Mouse (Mus musculus) liver, adult 2 months (tissue): ENCODE measurements around the gene Card9. TPM values are rescaled to one million over a fixed set of nuclear protein-coding genes. Genes with fewer than 3 reads are reported as not detected.

ENCODE experiments used
- DNase-seq: peaks from one replicate; pipeline ENCODE4 v3.0.0-alpha.2; 2011; ENCODE audit warnings: low read depth, low spot score; ENCODE audit errors: extremely low read depth
- H3K27ac ChIP-seq: fragments of 200-500 bp; replicated peaks from 2 replicates; pipeline ENCODE4 v1.5.1; 2012; ENCODE audit warnings: low read depth, mild to moderate bottlenecking, control low read depth, inconsistent platforms, low read length; ENCODE audit not compliant: insufficient read depth
- H3K27me3 ChIP-seq: fragments of 200-500 bp; 2 replicates; pipeline ENCODE4 v1.6.1; 2012; ENCODE audit warnings: mild to moderate bottlenecking, moderate library complexity, low read length, inconsistent platforms; ENCODE audit not compliant: control insufficient read depth, insufficient read depth
- H3K36me3 ChIP-seq: fragments of 200-500 bp; 2 replicates; pipeline ENCODE4 v1.6.1; 2012; ENCODE audit warnings: low read length, inconsistent platforms; ENCODE audit not compliant: control insufficient read depth, insufficient read depth
- H3K4me1 ChIP-seq: fragments of 200-500 bp; 2 replicates; pipeline ENCODE4 v1.6.1; 2011; ENCODE audit warnings: low read length; ENCODE audit not compliant: control insufficient read depth, insufficient read depth
- H3K4me3 ChIP-seq: fragments of 200-500 bp; 2 replicates; pipeline ENCODE4 v1.5.1; 2011; ENCODE audit warnings: low read depth, mild to moderate bottlenecking, control low read depth, low read length, moderate library complexity; ENCODE audit not compliant: insufficient read depth
- H3K79me2 ChIP-seq: fragments of 200-500 bp; 2 replicates; pipeline ENCODE4 v1.6.1; 2012; ENCODE audit warnings: inconsistent platforms, mild to moderate bottlenecking, low read length, moderate library complexity; ENCODE audit not compliant: control insufficient read depth, insufficient read depth
- H3K9ac ChIP-seq: fragments of 200-500 bp; 2 replicates; pipeline ENCODE4 v1.6.1; 2012; ENCODE audit warnings: low read depth, mild to moderate bottlenecking, control low read depth, inconsistent platforms, low read length
- CTCF ChIP-seq: fragments of 200-500 bp; IDR thresholded peaks from 2 replicates; pipeline ENCODE4 v1.5.1; 2011; ENCODE audit warnings: low read depth, low read length, control low read depth
- POLR2A ChIP-seq: fragments of 200-500 bp; IDR thresholded peaks from 2 replicates; pipeline ENCODE4 v1.6.1; 2011; ENCODE audit warnings: low read length, control low read depth; ENCODE audit not compliant: insufficient read depth; ENCODE audit errors: extremely low read depth
- WGBS: fragments of 180-500 bp; shearing (Covaris S2); methylation state at CpG from one replicate; pipeline ENCODE4 v1.1.7; 2018; 5-methylcytosine and 5-hydroxymethylcytosine counted together
- polyA plus RNA-seq: library from polyadenylated mRNA; depleted of rRNA; stranded (reverse); fragments of >200 nt; gene quantifications from 2 replicates; pipeline ENCODE4 v1.2.3, GENCODE M21; 2012
- total RNA-seq: library from RNA; depleted of rRNA; stranded (reverse); fragments of >200 nt; gene quantifications from 2 replicates; pipeline ENCODE4 v1.2.3, GENCODE M21; 2014

The Card9 gene
- total and polyA plus RNA-seq, 2 experiments, result 0.84 to 0.92 TPM

- H3K9ac ChIP-seq, result no peak overlapping the region
- peaks cover 4% of the 10 kb centered on the region; the same call in 1 of the 2 replicates for H3K79me2 ChIP-seq
- peaks cover 12% of the 10 kb centered on the region for H3K4me1 ChIP-seq
- no peaks in the 10 kb centered on the region for H3K36me3 ChIP-seq
- WGBS, result 95% methylated on average over 11 of the region's 11 CpGs
- DNase-seq, result no peak
- no peak overlapping the region for H3K4me3 ChIP-seq
- no peak overlapping the region for H3K27ac ChIP-seq
- TF ChIP-seq POLR2A (no peak), CTCF (no peak)
- H3K27me3 ChIP-seq, result no peaks in the 10 kb centered on the region
These were observed 7.4 kb downstream of the Card9 start for GRCm38 (mm10) chr2:26353066-26353980.

- 5% methylated on average over 36 of the region's 36 CpGs for WGBS
- DNase-seq, result no peak
- H3K9ac ChIP-seq, result peak overlapping the region; percentile 84
- TF ChIP-seq CTCF (no peak), POLR2A (no peak)
- H3K27me3 ChIP-seq, result no peaks in the 10 kb centered on the region
- H3K27ac ChIP-seq, result no peak overlapping the region
- H3K4me1 ChIP-seq, result peaks cover 12% of the 10 kb centered on the region
- H3K36me3 ChIP-seq, result no peaks in the 10 kb centered on the region
- H3K4me3 ChIP-seq, result peak overlapping the region; percentile 63
- H3K79me2 ChIP-seq, result peaks cover 4% of the 10 kb centered on the region; the same call in 1 of the 2 replicates
These were observed 8.3 kb downstream of the Card9 start for GRCm38 (mm10) chr2:26352291-26352910.

- H3K27ac ChIP-seq, result peak within 1 kb of the TSS; percentile 41
- peak within 1 kb of the TSS; percentile 84 for H3K9ac ChIP-seq
- no peaks in the 10 kb centered on the region for H3K36me3 ChIP-seq
- peak; percentile 78 for TF ChIP-seq CTCF
- 0 out of 2 replicates have a peak, but pooled peaks have one; percentile 14 for TF ChIP-seq POLR2A
- H3K4me3 ChIP-seq, result peak within 1 kb of the TSS; percentile 63
- H3K4me1 ChIP-seq, result peaks cover 12% of the 10 kb centered on the region
- WGBS, result under 1% methylated on average over 62 of the region's 62 CpGs
- peaks cover 4% of the 10 kb centered on the region; the same call in 1 of the 2 replicates for H3K79me2 ChIP-seq
- DNase-seq, result peak; percentile 79
- no peaks in the 10 kb centered on the region for H3K27me3 ChIP-seq
These were observed 9.1 kb downstream of the Card9 start, which contains the start of gene Dnlz for GRCm38 (mm10) chr2:26351358-26352290. Dnlz (minus strand) TSS chr2:26352110.

- H3K36me3 ChIP-seq, result no peaks in the 10 kb centered on the region
- no peaks in the 10 kb centered on the region for H3K27me3 ChIP-seq
- peak; percentile 38 for DNase-seq
- no peak overlapping the region for H3K4me3 ChIP-seq
- peak overlapping the region; percentile 38 for H3K27ac ChIP-seq
- H3K79me2 ChIP-seq, result peaks cover 4% of the 10 kb centered on the region; the same call in 1 of the 2 replicates
- TF ChIP-seq CTCF (no peak), POLR2A (no peak)
- WGBS, result 66% methylated on average over 6 of the region's 6 CpGs
- peaks cover 12% of the 10 kb centered on the region for H3K4me1 ChIP-seq
- H3K9ac ChIP-seq, result no peak overlapping the region
These were observed 12.5 kb downstream of the Card9 start for GRCm38 (mm10) chr2:26348241-26348640.
